ENCODE assay signal across 9 mouse cellular contexts in genomic region chr4:143021242-143021881, GRCm38 (mm10).
DNase-seq lines count a peak whose midpoint lies in the region; ATAC-seq lines count a peak whose summit lies in the region.
"Had no signal": no experiment of that assay in that cellular context is flagged by ENCODE, and none has a peak within 500 bp of the region (broad histone marks: within the 10 kb centered on the region; RNA-seq: fewer than 3 reads in every experiment).

No protein-coding gene starts in this region.

- no peaks in the 10 kb centered on the region for H3K36me3 ChIP-seq in heart, embryonic 10.5 days
- H3K36me3 ChIP-seq in forebrain, embryonic 10.5 days (replicated peaks), result no peaks in the 10 kb centered on the region
- no peaks in the 10 kb centered on the region for H3K36me3 ChIP-seq in hindbrain, embryonic 12.5 days
- H3K36me3 ChIP-seq: liver, embryonic 15.5 days had no signal

- H3K9me3 ChIP-seq in heart, embryonic 10.5 days, result no peaks in the 10 kb centered on the region
- H3K9me3 ChIP-seq in forebrain, embryonic 10.5 days, result peaks cover 7% of the 10 kb centered on the region; the same call in 1 of the 2 replicates
- H3K9me3 ChIP-seq in hindbrain, embryonic 12.5 days (replicated peaks), result 0 out of 2 replicates have a peak, but pooled peaks cover 4% of the 10 kb centered on the region
- H3K9me3 ChIP-seq: liver, embryonic 15.5 days had no signal

- no peak overlapping the region for H3K4me3 ChIP-seq in heart, embryonic 10.5 days
- H3K4me3 ChIP-seq in forebrain, embryonic 10.5 days, result no peak overlapping the region
- no peak overlapping the region for H3K4me3 ChIP-seq in hindbrain, embryonic 12.5 days
- H3K4me3 ChIP-seq: liver, embryonic 15.5 days had no signal

- H3K4me2 ChIP-seq in hindbrain, embryonic 12.5 days (replicated peaks), result no peak overlapping the region
- H3K4me2 ChIP-seq: liver, embryonic 15.5 days had no signal

- H3K27me3 ChIP-seq in heart, embryonic 10.5 days (ENCODE audit: insufficient read depth, poor library complexity, severe bottlenecking), result peaks cover 48% of the 10 kb centered on the region
- peaks cover 24% of the 10 kb centered on the region for H3K27me3 ChIP-seq in forebrain, embryonic 10.5 days (ENCODE audit: poor library complexity, severe bottlenecking)
- H3K27me3 ChIP-seq in hindbrain, embryonic 12.5 days, result 0 out of 2 replicates have a peak, but pooled peaks cover 5% of the 10 kb centered on the region
- H3K27me3 ChIP-seq: liver, embryonic 15.5 days had no signal

- WGBS in heart, embryonic 10.5 days, result 45% methylated on average over 10 of the region's 10 CpGs
- WGBS in forebrain, embryonic 10.5 days, result 46% methylated on average over 10 of the region's 10 CpGs
- WGBS in hindbrain, embryonic 12.5 days, result 44% methylated on average over 10 of the region's 10 CpGs

- H3K27ac ChIP-seq in heart, embryonic 10.5 days, result no peak overlapping the region
- no peak overlapping the region for H3K27ac ChIP-seq in forebrain, embryonic 10.5 days
- H3K27ac ChIP-seq in hindbrain, embryonic 12.5 days, result no peak overlapping the region
- H3K27ac ChIP-seq: liver, embryonic 15.5 days had no signal

- peak; percentile 20 to 73 for DNase-seq in heart, adult 18-20 months
- DNase-seq in heart, embryonic 10.5 days (ENCODE audit: low spot score), result no peak
- DNase-seq in c-Kit-positive CD71-positive TER-119-positive erythroid progenitor cells, embryonic 14.5 days (ENCODE audit: low spot score), result peak; percentile 18
- DNase-seq in forebrain, embryonic 10.5 days (ENCODE audit: extremely low spot score, low spot score), result peak; percentile 56
- peak; percentile 23 for DNase-seq in left cerebral cortex, adult 11 months (ENCODE audit: low spot score)
- DNase-seq in mesoderm, embryonic 11.5 days (ENCODE audit: low read depth, low spot score), result peak; percentile 79
- DNase-seq in right cerebral cortex, postnatal 36 days (ENCODE audit: low spot score in 2 of 2), result peak; percentile 30 to 43

- no peaks in the 10 kb centered on the region for H3K4me1 ChIP-seq in heart, embryonic 10.5 days
- 0 out of 2 replicates have a peak, but pooled peaks cover 4% of the 10 kb centered on the region for H3K4me1 ChIP-seq in forebrain, embryonic 10.5 days
- H3K4me1 ChIP-seq in hindbrain, embryonic 12.5 days, result peaks cover 10% of the 10 kb centered on the region
- H3K4me1 ChIP-seq: liver, embryonic 15.5 days had no signal

- no peak overlapping the region for H3K9ac ChIP-seq in hindbrain, embryonic 12.5 days
- H3K9ac ChIP-seq: liver, embryonic 15.5 days had no signal

- peak; percentile 62 for ATAC-seq in hindbrain, embryonic 12.5 days (ENCODE audit: low FRiP score)
